Mouse (Mus musculus): Measurements from ENCODE around the gene Magi3. TPM values are rescaled to one million over a fixed set of nuclear protein-coding genes. Genes with fewer than 3 reads are reported as not detected.
A peak's percentile ranks its signal among the peaks of the same experiment; 100 is the strongest.

Gene Magi3
- polyA plus RNA-seq (2014; fragmentation: Nextera tagmentation; extraction: Ambion mirVana), result 9.5 and 10.0 TPM in 2 replicates

- Histone ChIP-seq H3K4me1 (replicated peaks; ENCODE audit: control insufficient read depth, insufficient read depth, low read length) (no peaks in the 10 kb centered on the region; the same call in 1 of the 2 replicates), H3K27ac (ENCODE audit: low read depth) (peak within 1 kb of the TSS; percentile 94), H3K9ac (ENCODE audit: low read length) (peak within 1 kb of the TSS; percentile 79), H3K4me2 (ENCODE audit: low read length) (peak within 1 kb of the TSS; percentile 84), H3K9me3 (ENCODE audit: control insufficient read depth, low read length) (no peaks in the 10 kb centered on the region), H3K27me3 (replicated peaks; ENCODE audit: control insufficient read depth, insufficient read depth, low read length) (no peaks in the 10 kb centered on the region), H3K4me3 (ENCODE audit: low read depth, low read length) (peak within 1 kb of the TSS; percentile 89), H3K36me3 (ENCODE audit: control insufficient read depth, insufficient read depth, low read length) (no peaks in the 10 kb centered on the region)
- 0% methylated on average over 42 of the region's 46 CpGs for WGBS
- DNase-seq (ENCODE audit: low spot score), result peak; percentile 96
- ATAC-seq (replicated peaks; ENCODE audit: low FRiP score, low TSS enrichment, low read depth), result peak; percentile 99
Observed at GRCm38 (mm10) chr3:104220295-104220965, at the start of gene Magi3. Gene Magi3, minus strand, starts transcription at chr3:104220374.

- Histone ChIP-seq H3K4me3 (ENCODE audit: low read depth, low read length) (no peak overlapping the region), H3K9ac (ENCODE audit: low read length) (no peak overlapping the region), H3K9me3 (ENCODE audit: control insufficient read depth, low read length) (no peaks in the 10 kb centered on the region), H3K36me3 (ENCODE audit: control insufficient read depth, insufficient read depth, low read length) (no peaks in the 10 kb centered on the region), H3K27me3 (replicated peaks; ENCODE audit: control insufficient read depth, insufficient read depth, low read length) (no peaks in the 10 kb centered on the region), H3K4me1 (replicated peaks; ENCODE audit: control insufficient read depth, insufficient read depth, low read length) (no peaks in the 10 kb centered on the region), H3K4me2 (ENCODE audit: low read length) (no peak overlapping the region), H3K27ac (ENCODE audit: low read depth) (no peak overlapping the region)
- 73% methylated on average over 6 of the region's 6 CpGs for WGBS
- DNase-seq (ENCODE audit: low spot score) (no peak), ATAC-seq (replicated peaks; ENCODE audit: low FRiP score, low TSS enrichment, low read depth) (no peak)
Observed at GRCm38 (mm10) chr3:104264530-104265145, 44.5 kb upstream of the Magi3 start.

- Histone ChIP-seq H3K27ac (ENCODE audit: low read depth) (no peak overlapping the region), H3K4me2 (ENCODE audit: low read length) (no peak overlapping the region), H3K36me3 (ENCODE audit: control insufficient read depth, insufficient read depth, low read length) (no peaks in the 10 kb centered on the region), H3K27me3 (replicated peaks; ENCODE audit: control insufficient read depth, insufficient read depth, low read length) (no peaks in the 10 kb centered on the region), H3K4me1 (replicated peaks; ENCODE audit: control insufficient read depth, insufficient read depth, low read length) (no peaks in the 10 kb centered on the region), H3K9me3 (ENCODE audit: control insufficient read depth, low read length) (no peaks in the 10 kb centered on the region), H3K9ac (ENCODE audit: low read length) (no peak overlapping the region), H3K4me3 (ENCODE audit: low read depth, low read length) (no peak overlapping the region)
- ATAC-seq (replicated peaks; ENCODE audit: low FRiP score, low TSS enrichment, low read depth) (no peak), DNase-seq (ENCODE audit: low spot score) (no peak)
- WGBS, result 82% methylated on average over 5 of the region's 5 CpGs
Observed at GRCm38 (mm10) chr3:104260221-104260620, 40.0 kb upstream of the Magi3 start.

GRCm38 (mm10) chr3:104259168-104259567, 39.0 kb upstream of the Magi3 start:
- no peak for ATAC-seq (replicated peaks; ENCODE audit: low FRiP score, low TSS enrichment, low read depth)
- H3K9me3 ChIP-seq (ENCODE audit: control insufficient read depth, low read length), result no peaks in the 10 kb centered on the region
- no peaks in the 10 kb centered on the region for H3K4me1 ChIP-seq (replicated peaks; ENCODE audit: control insufficient read depth, insufficient read depth, low read length)
- DNase-seq (ENCODE audit: low spot score), result no peak
- H3K27ac ChIP-seq (ENCODE audit: low read depth), result no peak overlapping the region
- WGBS, result 79% methylated on average over 4 of the region's 4 CpGs
- no peak overlapping the region for H3K4me2 ChIP-seq (ENCODE audit: low read length)
- no peak overlapping the region for H3K9ac ChIP-seq (ENCODE audit: low read length)
- no peaks in the 10 kb centered on the region for H3K36me3 ChIP-seq (ENCODE audit: control insufficient read depth, insufficient read depth, low read length)
- H3K27me3 ChIP-seq (replicated peaks; ENCODE audit: control insufficient read depth, insufficient read depth, low read length), result no peaks in the 10 kb centered on the region
- no peak overlapping the region for H3K4me3 ChIP-seq (ENCODE audit: low read depth, low read length)

GRCm38 (mm10) chr3:104257041-104257440, 36.9 kb upstream of the Magi3 start:
- H3K9me3 ChIP-seq (ENCODE audit: control insufficient read depth, low read length), result no peaks in the 10 kb centered on the region
- DNase-seq (ENCODE audit: low spot score) (no peak), ATAC-seq (replicated peaks; ENCODE audit: low FRiP score, low TSS enrichment, low read depth) (no peak)
- no peak overlapping the region for H3K4me2 ChIP-seq (ENCODE audit: low read length)
- no peak overlapping the region for H3K9ac ChIP-seq (ENCODE audit: low read length)
- no peaks in the 10 kb centered on the region for H3K27me3 ChIP-seq (replicated peaks; ENCODE audit: control insufficient read depth, insufficient read depth, low read length)
- no peak overlapping the region for H3K27ac ChIP-seq (ENCODE audit: low read depth)
- no peaks in the 10 kb centered on the region for H3K36me3 ChIP-seq (ENCODE audit: control insufficient read depth, insufficient read depth, low read length)
- H3K4me3 ChIP-seq (ENCODE audit: low read depth, low read length), result no peak overlapping the region
- 44% methylated on average over 3 of the region's 3 CpGs for WGBS
- H3K4me1 ChIP-seq (replicated peaks; ENCODE audit: control insufficient read depth, insufficient read depth, low read length), result no peaks in the 10 kb centered on the region

- DNase-seq (ENCODE audit: low spot score), result no peak
- Histone ChIP-seq H3K9ac (ENCODE audit: low read length) (no peak overlapping the region), H3K4me2 (ENCODE audit: low read length) (no peak overlapping the region), H3K4me3 (ENCODE audit: low read depth, low read length) (no peak overlapping the region), H3K9me3 (ENCODE audit: control insufficient read depth, low read length) (no peaks in the 10 kb centered on the region), H3K36me3 (ENCODE audit: control insufficient read depth, insufficient read depth, low read length) (no peaks in the 10 kb centered on the region), H3K27ac (ENCODE audit: low read depth) (no peak overlapping the region), H3K27me3 (replicated peaks; ENCODE audit: control insufficient read depth, insufficient read depth, low read length) (no peaks in the 10 kb centered on the region), H3K4me1 (replicated peaks; ENCODE audit: control insufficient read depth, insufficient read depth, low read length) (no peaks in the 10 kb centered on the region)
- no peak for ATAC-seq (replicated peaks; ENCODE audit: low FRiP score, low TSS enrichment, low read depth)
- WGBS, result 60% methylated on average over 3 of the region's 3 CpGs
Observed at GRCm38 (mm10) chr3:104253760-104254159, 33.6 kb upstream of the Magi3 start.

- H3K4me3 ChIP-seq (ENCODE audit: low read depth, low read length), result no peak overlapping the region
- no peak overlapping the region for H3K4me2 ChIP-seq (ENCODE audit: low read length)
- no peaks in the 10 kb centered on the region for H3K27me3 ChIP-seq (replicated peaks; ENCODE audit: control insufficient read depth, insufficient read depth, low read length)
- no peaks in the 10 kb centered on the region for H3K36me3 ChIP-seq (ENCODE audit: control insufficient read depth, insufficient read depth, low read length)
- no peak for DNase-seq (ENCODE audit: low spot score)
- H3K27ac ChIP-seq (ENCODE audit: low read depth), result no peak overlapping the region
- ATAC-seq (replicated peaks; ENCODE audit: low FRiP score, low TSS enrichment, low read depth), result no peak
- no peaks in the 10 kb centered on the region for H3K4me1 ChIP-seq (replicated peaks; ENCODE audit: control insufficient read depth, insufficient read depth, low read length)
- WGBS, result 78% methylated on average over 4 of the region's 4 CpGs
- H3K9me3 ChIP-seq (ENCODE audit: control insufficient read depth, low read length), result no peaks in the 10 kb centered on the region
- no peak overlapping the region for H3K9ac ChIP-seq (ENCODE audit: low read length)
Observed at GRCm38 (mm10) chr3:104247850-104248249, 27.7 kb upstream of the Magi3 start.

- Histone ChIP-seq H3K9me3 (ENCODE audit: control insufficient read depth, low read length) (no peaks in the 10 kb centered on the region), H3K36me3 (ENCODE audit: control insufficient read depth, insufficient read depth, low read length) (no peaks in the 10 kb centered on the region), H3K27ac (ENCODE audit: low read depth) (no peak overlapping the region), H3K27me3 (replicated peaks; ENCODE audit: control insufficient read depth, insufficient read depth, low read length) (no peaks in the 10 kb centered on the region), H3K4me1 (replicated peaks; ENCODE audit: control insufficient read depth, insufficient read depth, low read length) (no peaks in the 10 kb centered on the region), H3K4me2 (ENCODE audit: low read length) (no peak overlapping the region), H3K4me3 (ENCODE audit: low read depth, low read length) (no peak overlapping the region), H3K9ac (ENCODE audit: low read length) (no peak overlapping the region)
- WGBS, result 65% methylated on average over 1 of the region's 1 CpGs
- ATAC-seq (replicated peaks; ENCODE audit: low FRiP score, low TSS enrichment, low read depth), result no peak
- DNase-seq (ENCODE audit: low spot score), result no peak
Observed at GRCm38 (mm10) chr3:104247057-104247456, 26.9 kb upstream of the Magi3 start.

GRCm38 (mm10) chr3:104244373-104244772, 24.2 kb upstream of the Magi3 start:
- Histone ChIP-seq H3K9me3 (ENCODE audit: control insufficient read depth, low read length) (no peaks in the 10 kb centered on the region), H3K4me3 (ENCODE audit: low read depth, low read length) (no peak overlapping the region), H3K4me2 (ENCODE audit: low read length) (no peak overlapping the region), H3K36me3 (ENCODE audit: control insufficient read depth, insufficient read depth, low read length) (no peaks in the 10 kb centered on the region), H3K9ac (ENCODE audit: low read length) (no peak overlapping the region), H3K27ac (ENCODE audit: low read depth) (no peak overlapping the region), H3K4me1 (replicated peaks; ENCODE audit: control insufficient read depth, insufficient read depth, low read length) (no peaks in the 10 kb centered on the region), H3K27me3 (replicated peaks; ENCODE audit: control insufficient read depth, insufficient read depth, low read length) (no peaks in the 10 kb centered on the region)
- 64% methylated on average over 8 of the region's 8 CpGs for WGBS
- DNase-seq (ENCODE audit: low spot score) (no peak), ATAC-seq (replicated peaks; ENCODE audit: low FRiP score, low TSS enrichment, low read depth) (no peak)

Data from intestine, embryonic 14.5 days (tissue).